ENCODE assay signal across 16 mouse cellular contexts in genomic region chr2:85238068-85238667, GRCm38 (mm10). TPM values are rescaled to one million over a fixed set of nuclear protein-coding genes. Genes with fewer than 3 reads are reported as not detected.
DNase-seq lines count a peak whose midpoint lies in the region; ATAC-seq and TF ChIP-seq lines count a peak whose summit lies in the region.
"Had no signal": no experiment of that assay in that cellular context is flagged by ENCODE, and none has a peak within 500 bp of the region (broad histone marks: within the 10 kb centered on the region; RNA-seq: fewer than 3 reads in every experiment).

No protein-coding gene starts in this region.

- no peak overlapping the region for H3K9ac ChIP-seq in limb, embryonic 13.5 days
- H3K9ac ChIP-seq in heart, embryonic 11.5 days (ENCODE audit: low read depth, low read length): no peak overlapping the region
- H3K9ac ChIP-seq: intestine, embryonic 15.5 days; lung, embryonic 15.5 days; neural tube, embryonic 13.5 days had no signal

- WGBS in limb, embryonic 13.5 days: 25% methylated on average over 4 of the region's 4 CpGs
- WGBS in limb, embryonic 10.5 days: 27% methylated on average over 4 of the region's 4 CpGs
- WGBS in heart, embryonic 11.5 days (ENCODE audit: insufficient replicate concordance): 24% methylated on average over 4 of the region's 4 CpGs
- WGBS in embryonic facial prominence, embryonic 10.5 days: 63% methylated on average over 4 of the region's 4 CpGs

- no peak overlapping the region for H3K4me3 ChIP-seq in gastrocnemius, adult 2 months
- no peak overlapping the region for H3K4me3 ChIP-seq in limb, embryonic 13.5 days
- H3K4me3 ChIP-seq in limb, embryonic 10.5 days: no peak overlapping the region
- H3K4me3 ChIP-seq in heart, embryonic 11.5 days (ENCODE audit: low read depth, low read length): no peak overlapping the region
- H3K4me3 ChIP-seq in embryonic facial prominence, embryonic 10.5 days: no peak overlapping the region
- H3K4me3 ChIP-seq: intestine, embryonic 15.5 days; lung, embryonic 15.5 days; neural tube, embryonic 13.5 days had no signal

- no peaks in the 10 kb centered on the region for H3K36me3 ChIP-seq in limb, embryonic 13.5 days
- H3K36me3 ChIP-seq in limb, embryonic 10.5 days: no peaks in the 10 kb centered on the region
- no peaks in the 10 kb centered on the region for H3K36me3 ChIP-seq in heart, embryonic 11.5 days (ENCODE audit: control insufficient read depth, insufficient read depth, low read length)
- H3K36me3 ChIP-seq in embryonic facial prominence, embryonic 10.5 days (replicated peaks): no peaks in the 10 kb centered on the region
- H3K36me3 ChIP-seq: G1E; intestine, embryonic 15.5 days; lung, embryonic 15.5 days; neural tube, embryonic 13.5 days had no signal

- no peaks in the 10 kb centered on the region for H3K27me3 ChIP-seq in limb, embryonic 13.5 days
- H3K27me3 ChIP-seq in limb, embryonic 10.5 days (ENCODE audit: low read depth, poor library complexity, severe bottlenecking): no peaks in the 10 kb centered on the region
- no peaks in the 10 kb centered on the region for H3K27me3 ChIP-seq in heart, embryonic 11.5 days (ENCODE audit: control insufficient read depth, insufficient read depth, low read length)
- H3K27me3 ChIP-seq in embryonic facial prominence, embryonic 10.5 days (replicated peaks; ENCODE audit: low read depth, poor library complexity, severe bottlenecking): no peaks in the 10 kb centered on the region
- H3K27me3 ChIP-seq: intestine, embryonic 15.5 days; lung, embryonic 15.5 days; neural tube, embryonic 13.5 days had no signal

- peak overlapping the region; percentile 71 for H3K27ac ChIP-seq in gastrocnemius, adult 2 months
- no peak overlapping the region for H3K27ac ChIP-seq in limb, embryonic 13.5 days
- no peak overlapping the region for H3K27ac ChIP-seq in limb, embryonic 10.5 days
- no peak overlapping the region; the same call in 1 of the 2 replicates for H3K27ac ChIP-seq in heart, embryonic 11.5 days (ENCODE audit: low read depth, low read length)
- H3K27ac ChIP-seq in embryonic facial prominence, embryonic 10.5 days (replicated peaks): no peak overlapping the region
- H3K27ac ChIP-seq: intestine, embryonic 15.5 days; lung, embryonic 15.5 days; neural tube, embryonic 13.5 days had no signal

- DNase-seq in gastrocnemius, adult 2 months: peak; percentile 19
- DNase-seq in gastrocnemius, adult 8-10 months (ENCODE audit: low spot score in 2 of 2): no peak
- DNase-seq in limb, embryonic 10.5 days (ENCODE audit: low spot score): no peak
- peak; percentile 55 for DNase-seq in heart, postnatal 4 days
- no peak for DNase-seq in liver
- no peak for DNase-seq in embryonic facial prominence, embryonic 10.5 days (ENCODE audit: low spot score)
- DNase-seq: cerebellum, adult 11-12 months; midbrain, embryonic 14.5 days; spleen, adult 18-20 months had no signal

- H3K9me3 ChIP-seq in limb, embryonic 13.5 days: no peaks in the 10 kb centered on the region
- no peaks in the 10 kb centered on the region for H3K9me3 ChIP-seq in limb, embryonic 10.5 days (replicated peaks)
- H3K9me3 ChIP-seq in heart, embryonic 11.5 days (replicated peaks; ENCODE audit: control insufficient read depth, low read length): no peaks in the 10 kb centered on the region
- H3K9me3 ChIP-seq in embryonic facial prominence, embryonic 10.5 days: no peaks in the 10 kb centered on the region
- H3K9me3 ChIP-seq: G1E; intestine, embryonic 15.5 days; lung, embryonic 15.5 days; neural tube, embryonic 13.5 days had no signal

- intact Hi-C loops in gastrocnemius, adult 2 months (cut with DNase I): no loop called here

- no peak overlapping the region for H3K4me2 ChIP-seq in limb, embryonic 13.5 days (replicated peaks)
- no peak overlapping the region for H3K4me2 ChIP-seq in heart, embryonic 11.5 days
- H3K4me2 ChIP-seq: intestine, embryonic 15.5 days; lung, embryonic 15.5 days; neural tube, embryonic 13.5 days had no signal

- H3K4me1 ChIP-seq in limb, embryonic 13.5 days: peaks cover 6% of the 10 kb centered on the region; the same call in 1 of the 2 replicates
- no peaks in the 10 kb centered on the region for H3K4me1 ChIP-seq in limb, embryonic 10.5 days
- H3K4me1 ChIP-seq in heart, embryonic 11.5 days (ENCODE audit: control insufficient read depth, insufficient read depth, low read length): no peaks in the 10 kb centered on the region
- H3K4me1 ChIP-seq in embryonic facial prominence, embryonic 10.5 days: no peaks in the 10 kb centered on the region
- H3K4me1 ChIP-seq: intestine, embryonic 15.5 days; lung, embryonic 15.5 days; neural tube, embryonic 13.5 days had no signal

- peak; percentile 57; the same call in 1 of the 2 replicates for ATAC-seq in limb, embryonic 13.5 days (ENCODE audit: low FRiP score, low read depth)
- ATAC-seq in heart, embryonic 11.5 days (replicated peaks; ENCODE audit: insufficient number of reproducible peaks, low FRiP score, low TSS enrichment): peak; percentile 35; the same call in 1 of the 2 replicates
- ATAC-seq: intestine, embryonic 15.5 days had no signal

- TF ChIP-seq CTCF in gastrocnemius, adult 2 months (IDR thresholded peaks at IDR 0.05): no peak

RNA-seq across cellular contexts. Expression of gene Lrrc55, which starts 41.2 kb away (rescaled TPM):
- total RNA-seq in gastrocnemius, adult 2 months (2021): 1 to 10 TPM in 1 of 2 experiments, under 1 TPM in 1; 0.56 to 1.1 TPM
- total RNA-seq in gastrocnemius, adult 8-10 months (2022): under 1 TPM; 0.24 to 0.63 (median 0.31) TPM
- 0.75 and 0.78 TPM in 2 replicates for polyA plus RNA-seq in limb, embryonic 13.5 days (2015; fragmentation: Nextera tagmentation; extraction: Ambion mirVana)
- polyA plus RNA-seq in limb, embryonic 10.5 days (2016; fragmentation: Nextera tagmentation; extraction: Ambion mirVana): 0.19 and 0.31 TPM in 2 replicates
- 0.07 and 0.24 TPM in 2 replicates for polyA plus RNA-seq in heart, embryonic 11.5 days (2014; fragmentation: Nextera tagmentation; extraction: Ambion mirVana)
- total RNA-seq in heart, postnatal 4 days (2021): 1 to 10 TPM; 2.1 to 2.7 TPM
- 0.32 and 0.60 TPM in 2 replicates for polyA plus RNA-seq in embryonic facial prominence, embryonic 10.5 days (2016; fragmentation: Nextera tagmentation; extraction: Ambion mirVana)
- polyA plus RNA-seq: C2C12, G1E had no signal

Comparison
In these comparisons a context has a peak if more than half of its experiments do, and no peak if none do; other contexts are left out.
1. DNase-seq: peak in gastrocnemius, adult 2 months (single experiment) and heart, postnatal 4 days (single experiment); none in gastrocnemius, adult 8-10 months (0 of 2), limb, embryonic 10.5 days (single experiment), liver (single experiment) and embryonic facial prominence, embryonic 10.5 days (single experiment).